Mouse (Mus musculus) cerebellum, adult 2 months (tissue): ENCODE data around the gene Ak3. TPM values are rescaled to one million over a fixed set of nuclear protein-coding genes. Genes with fewer than 3 reads are reported as not detected.

ENCODE experiments used
- DNase-seq, 2 experiments: peaks; one replicate each; pipeline ENCODE4 v3.0.0; 2021
- H3K27ac ChIP-seq: fragments of 200-500 bp; 2 replicates; pipeline ENCODE4 v1.5.1; 2012; ENCODE audit warnings: low read length, control low read depth, inconsistent platforms; ENCODE audit not compliant: insufficient read depth
- H3K27me3 ChIP-seq: fragments of 200-500 bp; 2 replicates; pipeline ENCODE4 v1.6.1; 2012; ENCODE audit warnings: inconsistent platforms, mild to moderate bottlenecking, low read length, moderate library complexity; ENCODE audit not compliant: control insufficient read depth, insufficient read depth
- H3K4me1 ChIP-seq: fragments of 200-500 bp; 2 replicates; pipeline ENCODE4 v1.6.1; 2011; ENCODE audit warnings: low read length; ENCODE audit not compliant: control insufficient read depth, insufficient read depth
- H3K4me3 ChIP-seq: fragments of 200-500 bp; replicated peaks from 2 replicates; pipeline ENCODE3; 2011; ENCODE audit warnings: mild to moderate bottlenecking, low read depth, low read length, control low read depth; ENCODE audit not compliant: insufficient read depth
- CTCF ChIP-seq: fragments of 200-500 bp; IDR thresholded peaks from 2 replicates; pipeline ENCODE4 v1.5.1; 2011; ENCODE audit warnings: low read depth, mild to moderate bottlenecking, control low read depth, low read length, moderate library complexity, borderline replicate concordance; ENCODE audit not compliant: insufficient read depth
- POLR2A ChIP-seq: fragments of 200-500 bp; IDR thresholded peaks from 2 replicates; pipeline ENCODE4 v1.6.1; 2011; ENCODE audit warnings: low read length, control low read depth, borderline replicate concordance; ENCODE audit not compliant: insufficient read depth
- WGBS: fragments of 180-500 bp; shearing (Covaris S2); methylation state at CpG from one replicate; pipeline ENCODE4 v1.1.7; 2018; 5-methylcytosine and 5-hydroxymethylcytosine counted together
- polyA plus RNA-seq: library from polyadenylated mRNA; depleted of rRNA; stranded (reverse); fragments of >200 nt; gene quantifications from 2 replicates; pipeline ENCODE4 v1.2.3, GENCODE M21; 2012

The Ak3 gene
- polyA plus RNA-seq, 1 experiment: 64.7 TPM

GRCm38 (mm10) chr19:29050186-29050980, 2.6 kb upstream of the Ak3 start:
- H3K4me3 ChIP-seq: no peak overlapping the region
- 74% methylated on average over 9 of the region's 9 CpGs for WGBS
- no peaks in the 10 kb centered on the region for H3K4me1 ChIP-seq
- TF ChIP-seq POLR2A (no peak), CTCF (no peak)
- no peak overlapping the region for H3K27ac ChIP-seq
- no peaks in the 10 kb centered on the region; the same call in 1 of the 2 replicates for H3K27me3 ChIP-seq
- DNase-seq: no peak

GRCm38 (mm10) chr19:29049401-29050075, 1.8 kb upstream of the Ak3 start:
- Histone ChIP-seq H3K4me1 (no peaks in the 10 kb centered on the region), H3K4me3 (no peak overlapping the region), H3K27me3 (no peaks in the 10 kb centered on the region; the same call in 1 of the 2 replicates), H3K27ac (no peak overlapping the region)
- DNase-seq: no peak
- TF ChIP-seq CTCF: no peak
- TF ChIP-seq POLR2A: no peak
- WGBS: 79% methylated on average over 12 of the region's 12 CpGs

- Histone ChIP-seq H3K4me1 (peaks cover 3% of the 10 kb centered on the region; the same call in 1 of the 2 replicates), H3K4me3 (peak overlapping the region; percentile 70), H3K27ac (peak overlapping the region; percentile 79), H3K27me3 (no peaks in the 10 kb centered on the region; the same call in 1 of the 2 replicates)
- WGBS: 28% methylated on average over 4 of the region's 4 CpGs
- DNase-seq: no peak
- TF ChIP-seq CTCF (no peak), POLR2A (no peak)
Measured at GRCm38 (mm10) chr19:29046961-29047333, 814 bp downstream of the Ak3 start.

- H3K4me3 ChIP-seq: peak overlapping the region; percentile 43
- no peaks in the 10 kb centered on the region; the same call in 1 of the 2 replicates for H3K27me3 ChIP-seq
- TF ChIP-seq CTCF (no peak), POLR2A (no peak)
- no peak overlapping the region for H3K27ac ChIP-seq
- no peak for DNase-seq
- H3K4me1 ChIP-seq: peaks cover 3% of the 10 kb centered on the region; the same call in 1 of the 2 replicates
- WGBS: 58% methylated on average over 15 of the region's 15 CpGs
Measured at GRCm38 (mm10) chr19:29045956-29046650, 1.7 kb downstream of the Ak3 start.

GRCm38 (mm10) chr19:29045369-29045768, 2.4 kb downstream of the Ak3 start:
- Histone ChIP-seq H3K27me3 (no peaks in the 10 kb centered on the region; the same call in 1 of the 2 replicates), H3K4me1 (peaks cover 3% of the 10 kb centered on the region; the same call in 1 of the 2 replicates), H3K4me3 (no peak overlapping the region), H3K27ac (no peak overlapping the region)
- no peak for DNase-seq
- 67% methylated on average over 4 of the region's 4 CpGs for WGBS
- TF ChIP-seq POLR2A (no peak), CTCF (no peak)

GRCm38 (mm10) chr19:29044353-29044768, 3.4 kb downstream of the Ak3 start:
- DNase-seq: no peak
- peaks cover 3% of the 10 kb centered on the region; the same call in 1 of the 2 replicates for H3K4me1 ChIP-seq
- no peaks in the 10 kb centered on the region; the same call in 1 of the 2 replicates for H3K27me3 ChIP-seq
- no peak overlapping the region for H3K27ac ChIP-seq
- no peak for TF ChIP-seq POLR2A
- TF ChIP-seq CTCF: no peak
- 53% methylated on average over 9 of the region's 9 CpGs for WGBS
- H3K4me3 ChIP-seq: no peak overlapping the region

- Histone ChIP-seq H3K27me3 (no peaks in the 10 kb centered on the region; the same call in 1 of the 2 replicates), H3K27ac (no peak overlapping the region), H3K4me1 (peaks cover 3% of the 10 kb centered on the region; the same call in 1 of the 2 replicates), H3K4me3 (no peak overlapping the region)
- no peak for DNase-seq
- WGBS: 89% methylated on average over 9 of the region's 9 CpGs
- TF ChIP-seq CTCF (no peak), POLR2A (no peak)
Measured at GRCm38 (mm10) chr19:29042647-29043046, 5.1 kb downstream of the Ak3 start.
